Mouse (Mus musculus) small intestine, adult 2 months (tissue): ENCODE measurements at regions not wholly inside any gene's neighbourhood (a gene's known extent, or its start where the extent isn't known, plus 50 kb on each side); places are given as distances from the start of the nearest gene placed in this dataset.

ENCODE experiments used
- CTCF ChIP-seq: fragments of 200-500 bp; IDR thresholded peaks from 2 replicates; pipeline ENCODE4 v1.5.1; 2012; ENCODE audit warnings: low read depth, mild to moderate bottlenecking, control low read depth, inconsistent platforms, low read length, moderate library complexity, mixed read lengths; ENCODE audit not compliant: insufficient replicate concordance, insufficient read length; ENCODE audit errors: extremely low read depth
- POLR2A ChIP-seq: fragments of 200-500 bp; IDR thresholded peaks from 2 replicates; pipeline ENCODE4 v1.6.1; 2012; ENCODE audit warnings: low read depth, mild to moderate bottlenecking, control low read depth, inconsistent platforms, low read length, moderate library complexity

DNA sequence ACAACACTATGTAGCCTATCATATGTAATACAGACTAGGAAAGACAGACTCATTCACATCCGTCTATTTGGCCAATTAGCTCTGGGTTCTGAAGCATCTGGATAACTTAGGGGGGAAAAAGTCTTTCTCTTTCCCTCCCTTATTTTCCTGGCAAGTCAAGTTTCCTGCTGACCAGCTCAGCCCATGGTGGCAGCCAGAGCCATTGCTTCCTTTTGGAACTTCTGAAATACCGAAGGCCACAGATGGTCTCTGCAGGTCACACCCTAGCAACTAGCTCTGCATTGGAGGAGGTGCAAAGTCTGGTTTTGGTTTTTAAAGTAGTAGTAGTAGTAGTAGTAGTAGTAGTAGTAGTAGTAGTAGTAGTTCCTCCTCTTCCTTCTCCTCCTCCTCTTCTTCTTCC is 76.6 kb upstream of the Gm15217 start:
- TF ChIP-seq POLR2A (no peak), CTCF (no peak)
